Mouse (Mus musculus) heart, postnatal 0 days (tissue): ENCODE data around the gene Cacna1c.

Experiments used
- CTCF ChIP-seq: IDR thresholded peaks from 2 replicates; pipeline ENCODE4 v1.5.1; 2016; ENCODE audit warnings: antibody characterized with exemption, control low read depth, low read depth
- EP300 ChIP-seq: IDR thresholded peaks from 2 replicates; pipeline ENCODE4 v1.6.1; 2016; ENCODE audit warnings: antibody characterized with exemption, low read depth

DNA sequence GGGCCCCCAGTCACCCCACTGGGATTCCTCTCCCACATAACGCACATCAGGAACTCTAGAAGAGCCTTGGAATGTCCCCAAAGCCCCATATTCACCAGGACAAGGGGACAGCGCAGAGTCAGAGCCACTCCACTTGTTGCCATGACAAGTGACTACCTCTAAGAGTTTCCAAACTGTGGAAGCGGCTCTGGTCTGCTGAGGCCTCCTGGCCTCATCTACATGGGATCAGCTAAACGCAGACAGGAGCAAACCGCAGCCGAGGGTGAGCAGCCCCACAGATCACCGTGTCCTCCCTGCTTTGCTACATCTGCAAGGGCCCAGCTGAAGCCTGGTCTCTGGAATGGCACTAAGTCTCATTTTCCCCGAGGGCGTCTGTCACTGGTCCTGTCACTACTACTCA lies 93.3 kb downstream of the Cacna1c start:
- TF ChIP-seq EP300, result no peak
- TF ChIP-seq CTCF, result no peak
